In the genomic region with DNA sequence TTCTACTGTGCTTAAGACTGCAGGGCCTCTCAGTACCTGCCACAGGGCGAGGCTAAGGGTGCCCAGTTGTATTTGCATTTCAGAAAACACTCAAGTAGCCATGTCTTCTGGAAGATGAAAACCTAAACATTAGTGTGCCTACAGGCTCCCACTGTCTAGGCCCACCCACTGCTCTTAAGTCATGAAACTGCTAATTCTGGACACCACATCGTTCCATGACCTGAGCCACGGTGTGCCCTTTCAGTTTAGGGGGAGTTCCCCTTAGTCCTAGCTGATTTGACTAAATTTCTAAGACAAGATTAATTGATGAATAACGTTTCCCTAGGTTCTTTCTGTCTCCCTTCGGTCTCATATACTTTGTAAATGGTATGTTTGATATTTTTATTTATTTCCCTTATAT, we compare ENCODE assay signal across 16 mouse cellular contexts.
"Had no signal": no experiment of that assay in that cellular context is flagged by ENCODE, and none has a peak within 500 bp of the region (broad histone marks: within the 10 kb centered on the region; RNA-seq: fewer than 3 reads in every experiment).

No protein-coding gene starts in this region.

- H3K4me3 ChIP-seq: neural tube, embryonic 13.5 days; neural tube, embryonic 15.5 days; stomach, embryonic 15.5 days had no signal

- H3K4me1 ChIP-seq: neural tube, embryonic 13.5 days; neural tube, embryonic 15.5 days; stomach, embryonic 15.5 days had no signal

- H3K4me2 ChIP-seq: neural tube, embryonic 13.5 days; neural tube, embryonic 15.5 days; stomach, embryonic 15.5 days had no signal

- DNase-seq: retina, postnatal 1 day; right cerebral cortex, adult 18-20 months; right cerebral cortex, postnatal 14 days; right cerebral cortex, postnatal 25 days; right cerebral cortex, postnatal 4 days; spleen, adult 18-20 months; thymus, adult 18-20 months; thymus, adult 2 months; thymus, postnatal 14 days; thymus, postnatal 25 days; thymus, postnatal 36 days; thymus, postnatal 4 days had no signal

- H3K27me3 ChIP-seq: neural tube, embryonic 13.5 days; neural tube, embryonic 15.5 days; stomach, embryonic 15.5 days had no signal

- H3K36me3 ChIP-seq: neural tube, embryonic 13.5 days; neural tube, embryonic 15.5 days; stomach, embryonic 15.5 days had no signal

- H3K9ac ChIP-seq: neural tube, embryonic 13.5 days; neural tube, embryonic 15.5 days; stomach, embryonic 15.5 days had no signal

- H3K27ac ChIP-seq: neural tube, embryonic 13.5 days; neural tube, embryonic 15.5 days; stomach, embryonic 15.5 days; stomach, postnatal 0 days had no signal

- H3K9me3 ChIP-seq: neural tube, embryonic 13.5 days; neural tube, embryonic 15.5 days; stomach, embryonic 15.5 days had no signal
